Mouse (Mus musculus) kidney, embryonic 14.5 days (tissue): ENCODE measurements around the gene Timm10b. TPM values are rescaled to one million over a fixed set of nuclear protein-coding genes. Genes with fewer than 3 reads are reported as not detected.

Experiments used
- ATAC-seq: fragments of 200-750 bp; cut with Nextera tagmentation; 2 replicates; pipeline ENCODE4 v1.8.0; 2017; ENCODE audit warnings: moderate number of reproducible peaks, mild to moderate bottlenecking, moderate TSS enrichment, moderate library complexity; ENCODE audit not compliant: low FRiP score, low TSS enrichment
- H3K27ac ChIP-seq: fragments of 300-500 bp; sonication (generic); 2 replicates; pipeline ENCODE4 v1.5.1; 2014; ENCODE audit warnings: low read depth, mild to moderate bottlenecking, low read length, moderate library complexity, mixed read lengths
- H3K27me3 ChIP-seq: fragments of 300-500 bp; sonication (generic); 2 replicates; pipeline ENCODE4 v1.6.1; 2014; ENCODE audit warnings: mild to moderate bottlenecking, low read length; ENCODE audit not compliant: control insufficient read depth, insufficient read depth
- H3K36me3 ChIP-seq: fragments of 300-500 bp; sonication (generic); 2 replicates; pipeline ENCODE4 v1.6.1; 2014; ENCODE audit warnings: low read length, mixed read lengths; ENCODE audit not compliant: control insufficient read depth, insufficient read depth
- H3K4me1 ChIP-seq: fragments of 300-500 bp; sonication (generic); 2 replicates; pipeline ENCODE4 v1.6.1; 2014; ENCODE audit warnings: low read length, mixed read lengths; ENCODE audit not compliant: control insufficient read depth, insufficient read depth
- H3K4me2 ChIP-seq: fragments of 300-500 bp; sonication (generic); replicated peaks from 2 replicates; pipeline ENCODE4 v1.6.1; 2014; ENCODE audit warnings: low read depth, mild to moderate bottlenecking, low read length
- H3K4me3 ChIP-seq: fragments of 300-500 bp; sonication (generic); 2 replicates; pipeline ENCODE4 v1.5.1; 2014; ENCODE audit warnings: mild to moderate bottlenecking, low read length
- H3K9ac ChIP-seq: fragments of 300-500 bp; sonication (generic); 2 replicates; pipeline ENCODE4 v1.6.1; 2014; ENCODE audit warnings: low read depth, mild to moderate bottlenecking, low read length, moderate library complexity
- H3K9me3 ChIP-seq: fragments of 300-500 bp; sonication (generic); 2 replicates; pipeline ENCODE4 v1.6.1; 2016; ENCODE audit warnings: low read length; ENCODE audit not compliant: control insufficient read depth
- WGBS: fragments of 180-500 bp; shearing (Covaris S2); extraction: QIAGEN DNeasy Blood & Tissue Kit; methylation state at CpG from one replicate; pipeline ENCODE4 v1.1.7; 2014; 5-methylcytosine and 5-hydroxymethylcytosine counted together
- polyA plus RNA-seq: library from polyadenylated mRNA; unstranded; fragments of >200 nt; fragmentation: Nextera tagmentation; extraction: Ambion mirVana; gene quantifications from 2 replicates; pipeline ENCODE4 v1.2.1, GENCODE M21; 2014

Timm10b gene
- 180 and 198 TPM in 2 replicates for polyA plus RNA-seq

DNA sequence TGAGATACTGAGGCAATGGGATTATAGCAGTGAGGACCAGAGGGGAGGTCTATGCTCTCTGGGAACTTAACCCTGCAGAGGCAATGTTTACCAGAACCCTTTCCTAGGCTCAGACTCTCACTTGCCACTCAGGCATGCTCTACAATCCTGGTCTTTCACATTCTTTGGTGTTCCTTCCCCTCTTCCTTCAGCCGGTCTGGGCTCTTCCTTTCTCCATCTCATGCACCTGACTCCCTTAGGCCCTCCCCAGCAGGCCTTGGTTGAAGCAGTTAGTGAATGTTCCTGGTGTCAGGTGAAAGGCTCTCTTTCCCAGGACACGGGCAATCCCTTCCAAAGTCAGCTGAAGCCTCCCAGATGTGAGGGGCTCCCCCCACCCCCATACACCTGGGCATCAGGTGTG lies at the start of gene Timm10b:
TSS of gene Timm10b (plus strand) at position 301 of the 400 bp plus-strand sequence.
- H3K4me3 ChIP-seq = peak within 1 kb of the TSS; percentile 79
- peak; percentile 5; the same call in 1 of the 2 replicates for ATAC-seq
- 6% methylated on average over 2 of the region's 2 CpGs for WGBS
- H3K36me3 ChIP-seq = peaks cover 40% of the 10 kb centered on the region
- H3K9me3 ChIP-seq = no peaks in the 10 kb centered on the region
- peaks cover 21% of the 10 kb centered on the region for H3K4me1 ChIP-seq
- no peaks in the 10 kb centered on the region for H3K27me3 ChIP-seq
- peak within 1 kb of the TSS; percentile 77 for H3K9ac ChIP-seq
- peak within 1 kb of the TSS; percentile 79 for H3K27ac ChIP-seq
- peak within 1 kb of the TSS; percentile 77 for H3K4me2 ChIP-seq

DNA sequence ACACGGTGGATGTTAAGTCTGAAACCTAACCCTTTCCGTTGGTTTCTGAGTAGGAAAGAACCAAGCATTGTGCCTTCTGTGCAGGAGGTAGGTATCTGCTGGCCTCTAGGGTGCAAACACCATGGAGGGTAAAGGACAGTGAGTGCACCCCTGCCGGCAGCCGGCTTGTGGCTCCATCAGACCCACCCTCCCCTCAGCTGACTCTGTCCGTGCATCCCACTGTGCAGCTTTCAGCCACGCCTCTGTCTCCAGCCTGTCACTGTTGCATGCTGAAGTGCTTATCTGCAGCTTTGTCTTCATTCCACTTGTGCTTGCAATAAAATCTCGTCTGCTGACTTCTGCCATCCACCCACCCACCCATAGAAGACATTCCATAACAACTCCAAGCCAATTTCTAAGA lies 49.8 kb upstream of the Timm10b start:
- Histone ChIP-seq H3K4me3 (no peak overlapping the region), H3K9ac (no peak overlapping the region), H3K4me2 (no peak overlapping the region), H3K27ac (no peak overlapping the region), H3K36me3 (no peaks in the 10 kb centered on the region), H3K9me3 (no peaks in the 10 kb centered on the region), H3K27me3 (no peaks in the 10 kb centered on the region), H3K4me1 (no peaks in the 10 kb centered on the region)
- ATAC-seq = no peak
- WGBS = 40% methylated on average over 7 of the region's 7 CpGs

DNA sequence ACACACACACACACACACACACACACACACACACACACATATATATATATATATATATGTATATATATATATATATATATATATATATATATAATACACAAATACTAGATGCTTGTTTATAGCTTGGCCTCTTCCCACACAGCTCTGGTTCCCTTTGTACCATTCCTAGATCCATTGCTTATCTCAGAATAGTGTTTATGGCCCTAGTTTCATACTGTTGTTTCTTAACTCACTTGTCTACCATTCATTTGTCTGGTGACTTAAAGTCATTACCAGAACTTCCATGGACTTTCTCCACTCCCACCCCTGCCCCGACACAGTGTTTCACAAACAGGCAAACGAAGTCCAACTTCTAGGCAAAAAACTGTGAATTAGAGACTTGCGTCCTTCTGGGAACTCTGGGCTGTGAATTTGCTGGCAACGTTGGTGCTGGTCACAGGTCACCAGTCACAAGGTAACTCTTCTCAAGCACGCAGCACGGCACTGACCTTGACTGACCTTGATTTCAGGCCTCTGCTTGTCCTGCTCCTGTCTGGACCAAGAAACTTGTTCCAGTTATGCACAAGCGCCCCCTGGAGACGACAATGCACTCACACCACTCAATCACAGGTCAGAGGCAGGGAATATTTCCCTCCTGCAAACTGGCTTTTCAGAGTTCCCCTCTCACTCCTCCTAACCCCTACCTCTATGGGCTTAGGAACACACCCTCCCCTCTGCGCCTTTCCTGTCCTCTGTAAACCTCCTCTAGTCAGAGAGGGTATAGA lies 36.8 kb upstream of the Timm10b start:
- H3K27ac ChIP-seq = no peak overlapping the region
- peak; percentile 87 for ATAC-seq

DNA sequence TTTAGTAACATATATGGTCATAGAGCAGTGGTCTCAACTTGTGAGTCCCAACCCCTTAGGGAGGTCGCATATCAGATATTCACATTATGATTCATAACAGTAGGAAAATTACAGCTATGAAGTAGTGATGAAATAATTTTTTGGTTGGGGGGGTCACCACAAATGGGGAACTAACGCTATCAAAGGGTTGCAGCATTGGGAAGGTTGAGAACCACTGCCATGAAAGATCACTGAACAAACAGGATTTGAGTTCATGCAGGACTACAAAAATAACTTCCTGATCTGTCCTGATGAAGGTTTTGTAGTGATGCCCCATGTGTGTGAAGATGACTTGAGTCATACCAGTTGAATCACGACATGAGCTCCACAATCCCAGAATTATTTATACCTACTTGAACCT lies 31.4 kb upstream of the Timm10b start:
- H3K9me3 ChIP-seq = no peaks in the 10 kb centered on the region
- H3K4me3 ChIP-seq = no peak overlapping the region
- H3K36me3 ChIP-seq = peaks cover 33% of the 10 kb centered on the region
- H3K27me3 ChIP-seq = no peaks in the 10 kb centered on the region
- no peak overlapping the region for H3K9ac ChIP-seq
- 91% methylated on average over 3 of the region's 3 CpGs for WGBS
- no peak for ATAC-seq
- H3K4me2 ChIP-seq = no peak overlapping the region
- H3K27ac ChIP-seq = no peak overlapping the region
- no peaks in the 10 kb centered on the region for H3K4me1 ChIP-seq

More for the DNA sequence above, 36.8 kb upstream of the Timm10b start:
- H3K4me1 ChIP-seq = no peaks in the 10 kb centered on the region
- no peak overlapping the region for H3K4me2 ChIP-seq
- H3K9ac ChIP-seq = no peak overlapping the region
- H3K9me3 ChIP-seq = no peaks in the 10 kb centered on the region
- H3K27me3 ChIP-seq = no peaks in the 10 kb centered on the region
- WGBS = 30% methylated on average over 9 of the region's 9 CpGs
- no peaks in the 10 kb centered on the region for H3K36me3 ChIP-seq
- H3K4me3 ChIP-seq = no peak overlapping the region

DNA sequence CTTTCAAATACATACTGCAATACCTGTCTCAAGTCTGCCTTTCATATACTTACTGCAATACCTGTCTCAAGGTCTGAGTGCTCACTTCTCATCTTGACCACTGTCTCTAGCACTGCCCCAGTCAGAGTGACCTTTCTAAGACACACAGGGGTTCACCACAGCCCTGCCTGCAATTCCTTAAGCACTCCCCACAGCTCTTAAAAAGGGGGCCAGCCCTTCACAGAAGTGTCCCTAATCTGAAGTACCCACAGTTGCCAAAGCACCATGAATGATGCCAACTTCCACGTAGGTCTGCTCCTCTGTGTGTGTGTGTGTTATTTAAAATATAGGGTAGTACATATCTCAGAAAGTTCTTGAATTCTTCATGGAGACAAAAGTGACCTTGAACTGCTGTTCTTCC lies 28.1 kb upstream of the Timm10b start:
- Histone ChIP-seq H3K4me1 (no peaks in the 10 kb centered on the region), H3K36me3 (peaks cover 63% of the 10 kb centered on the region)
- 96% methylated on average over 1 of the region's 1 CpGs for WGBS

DNA sequence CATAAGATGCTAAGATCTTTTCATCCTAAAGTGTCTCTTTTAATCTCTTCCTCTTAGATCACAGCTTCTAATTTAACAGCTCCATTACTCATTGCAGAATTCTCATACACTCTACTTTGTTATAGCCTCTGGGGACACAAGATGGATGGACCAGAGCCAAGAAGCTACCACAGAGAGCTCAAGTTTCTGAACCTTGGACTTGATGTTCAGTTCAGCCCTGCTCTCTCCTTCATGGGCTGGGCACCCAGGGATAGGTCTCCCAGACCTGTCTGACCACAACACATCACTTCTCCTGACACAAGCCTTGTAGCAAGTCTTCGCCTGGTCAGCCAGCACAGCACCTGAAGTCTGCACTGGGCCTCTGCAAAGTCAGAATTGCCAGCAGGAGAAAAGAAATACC lies 25.5 kb upstream of the Timm10b start:
- H3K9me3 ChIP-seq = no peaks in the 10 kb centered on the region
- no peak overlapping the region for H3K27ac ChIP-seq
- H3K4me3 ChIP-seq = no peak overlapping the region
- no peak overlapping the region for H3K9ac ChIP-seq
- H3K4me2 ChIP-seq = no peak overlapping the region
- WGBS = 96% methylated on average over 1 of the region's 1 CpGs
- no peaks in the 10 kb centered on the region for H3K27me3 ChIP-seq
- H3K4me1 ChIP-seq = no peaks in the 10 kb centered on the region
- H3K36me3 ChIP-seq = peaks cover 84% of the 10 kb centered on the region
- ATAC-seq = no peak

More for the DNA sequence above, 28.1 kb upstream of the Timm10b start:
- Histone ChIP-seq H3K27ac (no peak overlapping the region), H3K4me2 (no peak overlapping the region), H3K4me3 (no peak overlapping the region), H3K27me3 (no peaks in the 10 kb centered on the region), H3K9ac (no peak overlapping the region), H3K9me3 (no peaks in the 10 kb centered on the region)
- ATAC-seq = no peak

DNA sequence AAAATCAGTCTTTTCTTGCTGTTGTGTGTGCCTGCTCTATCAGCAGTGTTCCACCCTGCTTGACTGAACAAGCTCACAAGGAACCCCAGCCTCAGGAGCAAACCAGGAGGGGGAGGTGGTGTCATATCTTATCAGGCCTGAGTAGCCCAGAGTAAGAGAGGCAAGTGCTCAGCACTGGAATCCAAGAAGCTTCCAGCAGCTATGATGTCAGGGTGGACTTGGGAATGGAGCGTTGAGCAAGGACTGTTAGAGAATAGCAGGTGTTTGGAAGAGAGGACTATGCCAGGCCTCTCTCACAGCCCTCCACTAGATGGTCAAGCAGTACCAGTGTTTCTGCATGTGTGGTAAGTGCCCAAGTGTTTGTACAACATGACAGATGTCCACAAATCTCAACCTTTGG lies 24.1 kb upstream of the Timm10b start:
- WGBS = 74% methylated on average over 1 of the region's 1 CpGs
- no peaks in the 10 kb centered on the region for H3K9me3 ChIP-seq
- ATAC-seq = no peak
- no peaks in the 10 kb centered on the region for H3K27me3 ChIP-seq
- H3K4me1 ChIP-seq = no peaks in the 10 kb centered on the region
- no peak overlapping the region for H3K4me2 ChIP-seq
- H3K4me3 ChIP-seq = no peak overlapping the region
- H3K27ac ChIP-seq = no peak overlapping the region
- peaks cover 80% of the 10 kb centered on the region for H3K36me3 ChIP-seq
- no peak overlapping the region for H3K9ac ChIP-seq

DNA sequence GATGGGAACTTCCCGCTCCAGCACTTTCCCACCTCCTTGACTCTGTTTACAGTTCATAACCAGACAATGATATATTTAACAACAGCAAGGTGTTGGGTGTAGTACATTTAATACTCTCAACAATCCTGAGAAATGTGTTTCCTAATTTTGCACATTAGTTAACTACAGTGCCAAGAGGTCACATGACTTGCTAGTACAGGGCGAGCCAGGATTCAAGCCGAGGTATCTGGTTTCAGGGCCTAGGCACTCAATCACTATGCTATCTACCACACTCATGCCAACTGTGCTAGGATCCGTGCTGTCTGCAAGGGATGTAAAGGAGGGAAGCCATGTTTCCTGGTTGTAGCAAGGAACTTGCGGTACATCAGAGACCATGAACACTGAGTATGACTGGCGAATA lies 23.3 kb upstream of the Timm10b start:
- H3K36me3 ChIP-seq = peaks cover 73% of the 10 kb centered on the region
- no peaks in the 10 kb centered on the region for H3K27me3 ChIP-seq
- no peak for ATAC-seq
- 71% methylated on average over 6 of the region's 6 CpGs for WGBS
- no peaks in the 10 kb centered on the region for H3K9me3 ChIP-seq
- H3K4me1 ChIP-seq = no peaks in the 10 kb centered on the region
- H3K27ac ChIP-seq = no peak overlapping the region
- no peak overlapping the region for H3K4me2 ChIP-seq
- no peak overlapping the region for H3K9ac ChIP-seq
- H3K4me3 ChIP-seq = no peak overlapping the region

DNA sequence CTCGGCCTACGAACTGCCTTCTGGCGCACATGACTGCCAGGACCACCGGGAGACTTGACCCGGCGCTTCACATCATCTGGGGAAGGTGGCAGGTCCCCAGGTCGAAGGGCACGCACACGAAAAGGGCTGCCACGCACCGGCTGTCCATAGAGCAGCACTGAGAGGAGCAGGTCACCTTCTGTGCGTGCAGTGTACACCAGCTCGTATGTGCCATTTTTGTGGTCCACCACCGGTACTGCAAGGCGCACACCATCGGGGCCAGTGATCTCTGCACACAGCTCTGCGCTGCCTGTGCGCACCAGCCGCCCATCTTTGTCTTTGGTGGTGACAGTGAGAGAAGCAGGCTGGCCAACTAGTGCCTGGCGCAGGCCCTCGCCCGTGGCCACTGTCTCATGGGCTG lies 22.0 kb upstream of the Timm10b start:
- no peak overlapping the region for H3K4me3 ChIP-seq
- H3K9ac ChIP-seq = no peak overlapping the region
- H3K4me1 ChIP-seq = no peaks in the 10 kb centered on the region
- H3K4me2 ChIP-seq = no peak overlapping the region
- H3K36me3 ChIP-seq = peaks cover 65% of the 10 kb centered on the region
- ATAC-seq = no peak
- H3K27me3 ChIP-seq = no peaks in the 10 kb centered on the region
- 94% methylated on average over 22 of the region's 22 CpGs for WGBS
- H3K9me3 ChIP-seq = no peaks in the 10 kb centered on the region
- H3K27ac ChIP-seq = no peak overlapping the region
